Mouse (Mus musculus): Measurements from ENCODE around the gene Pou3f3.

Pou3f3 gene

GRCm38 (mm10) chr1:42694665-42695577, 647 bp upstream of the Pou3f3 start:
- DNase-seq (ENCODE audit: low read depth): no peak

GRCm38 (mm10) chr1:42696371-42697031, 933 bp downstream of the Pou3f3 start:
- no peak for DNase-seq (ENCODE audit: low read depth)

- no peak for DNase-seq (ENCODE audit: low read depth)
These were observed 1.8 kb downstream of the Pou3f3 start for GRCm38 (mm10) chr1:42697321-42697755.

DNA sequence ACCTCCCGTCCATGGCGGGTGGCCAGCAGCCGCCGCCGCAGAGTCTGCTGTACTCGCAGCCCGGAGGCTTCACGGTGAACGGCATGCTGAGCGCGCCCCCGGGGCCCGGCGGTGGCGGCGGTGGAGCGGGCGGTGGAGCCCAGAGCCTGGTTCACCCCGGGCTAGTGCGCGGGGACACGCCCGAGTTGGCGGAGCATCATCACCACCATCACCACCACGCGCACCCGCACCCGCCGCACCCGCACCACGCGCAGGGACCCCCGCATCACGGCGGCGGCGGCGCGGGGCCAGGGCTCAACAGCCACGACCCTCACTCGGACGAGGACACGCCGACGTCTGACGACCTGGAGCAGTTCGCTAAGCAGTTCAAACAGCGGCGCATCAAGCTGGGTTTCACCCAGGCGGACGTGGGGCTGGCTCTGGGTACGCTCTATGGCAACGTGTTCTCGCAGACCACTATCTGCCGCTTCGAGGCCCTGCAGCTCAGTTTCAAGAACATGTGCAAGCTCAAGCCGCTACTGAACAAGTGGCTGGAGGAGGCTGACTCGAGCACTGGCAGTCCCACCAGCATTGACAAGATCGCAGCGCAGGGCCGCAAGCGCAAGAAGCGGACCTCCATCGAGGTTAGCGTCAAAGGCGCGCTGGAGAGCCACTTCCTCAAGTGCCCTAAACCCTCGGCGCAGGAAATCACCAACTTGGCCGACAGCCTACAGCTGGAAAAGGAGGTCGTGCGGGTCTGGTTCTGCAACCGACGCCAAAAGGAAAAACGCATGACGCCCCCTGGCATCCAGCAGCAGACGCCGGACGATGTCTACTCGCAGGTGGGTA, 2.4 kb downstream of the Pou3f3 start:
- DNase-seq (ENCODE audit: low read depth): no peak

DNA sequence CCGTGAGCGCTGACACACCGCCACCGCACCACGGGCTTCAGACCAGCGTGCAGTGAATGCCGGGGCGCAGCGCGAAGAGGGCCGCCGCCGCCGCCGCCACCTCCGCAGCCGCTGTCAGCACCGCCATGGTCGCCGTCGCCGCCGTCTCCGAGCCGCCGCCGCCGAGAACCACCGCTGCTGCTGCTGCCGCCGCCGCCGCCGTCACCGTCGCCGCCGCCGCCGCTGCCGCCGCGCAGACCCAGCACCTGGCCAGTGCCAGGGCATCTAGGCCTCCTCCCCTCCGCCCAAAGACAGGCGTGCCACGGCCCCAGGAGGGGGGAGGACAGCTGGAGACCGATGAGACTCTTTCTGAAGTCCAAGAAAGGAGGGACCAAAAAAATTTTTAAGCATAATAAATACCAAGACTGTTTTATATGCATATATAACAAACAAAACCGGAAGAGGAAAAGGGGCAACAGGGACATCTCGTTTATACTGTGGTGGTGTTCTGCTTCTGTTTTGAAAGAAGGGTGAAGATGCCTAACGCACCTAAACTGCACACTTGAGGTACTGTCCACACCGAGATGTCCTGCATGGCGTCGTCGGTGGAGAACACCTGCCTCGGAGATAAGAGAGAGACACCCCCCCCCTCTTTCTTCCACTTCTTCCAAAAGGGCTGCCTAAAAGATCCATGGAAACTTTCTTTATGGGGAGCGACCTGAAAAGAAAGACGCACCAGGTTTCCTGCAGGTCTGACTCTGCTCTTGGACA, 3.2 kb downstream of the Pou3f3 start:
- DNase-seq (ENCODE audit: low read depth): no peak

GRCm38 (mm10) chr1:42699471-42699871, 3.9 kb downstream of the Pou3f3 start:
- no peak for DNase-seq (ENCODE audit: low read depth)

- no peak for DNase-seq (ENCODE audit: low read depth)
These were observed 4.6 kb downstream of the Pou3f3 start for GRCm38 (mm10) chr1:42700171-42700570.

GRCm38 (mm10) chr1:42700815-42701214, 5.2 kb downstream of the Pou3f3 start:
- DNase-seq (ENCODE audit: low read depth): no peak

DNA sequence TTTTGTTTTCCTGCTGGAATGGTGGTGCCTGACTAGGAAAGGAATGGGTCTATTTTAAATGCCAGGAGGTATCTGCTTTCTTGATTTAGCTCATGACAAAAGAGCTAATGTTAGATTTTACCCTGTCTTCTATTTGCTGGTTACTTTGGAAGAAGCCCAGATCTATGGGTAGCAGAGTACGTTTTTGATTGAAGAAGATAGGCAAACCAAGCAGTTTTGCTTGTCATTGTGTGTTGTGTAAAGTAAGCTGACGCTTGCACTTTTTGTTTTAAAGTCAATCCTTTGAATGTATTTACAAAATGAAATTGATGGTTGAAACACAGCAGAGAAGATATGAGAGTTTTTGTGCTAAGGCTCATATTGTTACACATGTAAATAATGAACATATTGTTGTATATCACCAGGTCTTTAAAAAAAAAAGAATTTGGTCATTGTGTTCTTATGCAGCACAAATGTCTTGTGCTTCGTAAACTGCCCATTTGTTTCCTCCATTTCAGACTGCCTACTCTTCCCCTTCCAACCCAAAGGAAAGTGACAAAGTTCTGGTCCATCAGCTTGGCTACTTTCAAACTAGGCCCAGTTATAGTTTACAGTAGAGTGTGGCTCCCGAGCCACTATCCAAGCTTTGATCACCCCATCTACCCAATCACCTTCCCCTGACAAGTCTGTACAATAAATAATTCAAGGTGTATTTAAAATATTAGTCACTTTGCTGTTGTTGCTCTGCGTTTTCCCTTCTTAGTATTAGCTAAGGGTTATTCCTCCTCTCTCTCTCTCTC, 6.5 kb downstream of the Pou3f3 start:
- no peak for DNase-seq (ENCODE audit: low read depth)

DNA sequence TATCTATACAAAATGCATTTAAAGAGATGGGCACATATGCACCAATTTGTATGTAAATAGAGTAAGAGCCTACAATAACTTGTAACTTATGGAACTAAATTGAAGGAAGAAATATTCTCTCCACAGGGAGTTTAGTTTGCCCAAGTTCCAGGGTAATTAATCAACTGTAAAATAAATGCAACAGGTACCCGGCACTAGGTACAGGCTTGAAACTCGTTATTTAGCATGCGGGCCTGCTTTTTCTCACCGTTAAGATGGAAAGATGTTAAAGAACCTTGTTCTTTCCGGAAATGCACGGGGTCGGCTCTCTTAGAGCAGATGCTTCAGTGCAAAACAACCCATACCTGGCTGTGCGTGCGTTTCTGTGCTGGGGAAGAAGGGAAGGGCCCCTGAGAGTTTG, 7.4 kb downstream of the Pou3f3 start:
- no peak for DNase-seq (ENCODE audit: low read depth)

DNA sequence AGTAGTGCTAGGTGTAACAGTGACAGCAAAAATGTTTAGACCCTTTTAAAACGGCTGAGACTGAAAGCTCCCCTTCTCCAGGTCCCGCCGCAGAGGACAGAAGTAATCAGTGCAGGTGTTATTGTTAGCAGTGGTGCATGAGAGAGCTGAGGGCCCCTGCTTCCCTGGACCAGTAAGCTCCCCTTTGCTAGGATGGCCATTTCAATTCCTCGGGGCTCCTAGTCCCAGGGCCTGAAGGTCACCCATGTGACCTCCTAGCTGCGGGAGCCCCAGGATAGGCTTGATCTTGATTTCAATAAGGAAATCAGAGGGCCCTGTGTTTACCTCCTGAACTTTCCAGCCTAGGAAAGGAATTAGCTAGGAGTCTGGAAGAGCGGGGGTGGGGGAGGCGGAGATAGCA, 7.9 kb downstream of the Pou3f3 start:
- no peak for DNase-seq (ENCODE audit: low read depth)

DNA sequence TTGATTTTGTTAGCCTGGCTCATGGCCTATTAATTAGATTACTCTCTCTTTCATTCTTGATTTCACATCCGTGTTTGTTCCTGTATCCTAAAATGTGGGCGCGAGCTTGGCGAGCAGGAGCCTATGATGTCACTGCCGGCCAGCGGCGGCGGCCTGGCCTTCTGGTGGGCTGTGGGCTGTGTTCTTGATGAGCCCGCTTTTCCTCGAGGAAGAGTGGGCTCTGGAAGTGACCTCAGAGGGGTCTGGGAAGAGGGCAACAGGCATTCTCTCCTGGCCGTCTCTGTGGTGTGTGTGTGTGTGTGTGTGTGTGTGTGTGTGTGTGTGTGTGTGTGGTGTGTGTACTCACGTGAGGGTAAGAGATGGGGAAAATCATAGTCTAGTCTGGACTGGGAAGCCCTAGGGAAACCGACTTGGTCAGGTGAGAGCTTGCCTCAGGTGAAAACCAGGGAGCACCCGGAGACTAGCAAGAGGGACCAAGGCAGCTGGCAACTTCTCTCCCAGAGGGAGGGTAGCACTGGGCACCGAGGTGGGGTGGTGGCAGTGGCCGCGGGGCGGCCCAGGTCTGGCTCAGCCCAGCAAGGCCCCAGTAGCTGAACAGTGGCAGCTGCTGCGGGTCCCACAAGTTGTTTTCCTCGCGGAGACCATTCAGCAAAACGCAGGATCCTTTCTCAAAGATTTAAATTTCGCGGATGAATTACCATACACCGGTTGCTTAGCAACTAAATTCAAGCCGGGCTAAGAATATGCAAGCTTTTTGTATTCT, 8.5 kb downstream of the Pou3f3 start:
- no peak for DNase-seq (ENCODE audit: low read depth)

GRCm38 (mm10) chr1:42704981-42705810, 9.6 kb downstream of the Pou3f3 start:
- DNase-seq (ENCODE audit: low read depth): no peak

DNA sequence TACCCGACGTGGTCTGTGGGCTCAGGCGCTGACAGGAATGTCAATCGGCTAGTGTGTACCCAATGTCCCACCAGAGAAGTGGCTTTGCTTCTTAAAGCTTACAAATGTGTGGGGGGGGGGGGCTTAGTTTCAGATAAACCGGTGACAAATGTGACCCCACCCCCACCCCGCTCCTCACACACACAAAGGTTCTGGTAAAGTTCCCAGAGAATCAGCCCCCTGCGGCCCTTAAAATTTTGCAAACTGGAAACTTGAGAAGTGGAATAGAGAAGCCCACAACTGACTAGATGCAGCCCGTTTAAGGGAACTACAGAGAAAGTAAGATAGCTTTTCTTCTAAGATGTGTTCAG, 10.2 kb downstream of the Pou3f3 start:
- no peak for DNase-seq (ENCODE audit: low read depth)

- DNase-seq (ENCODE audit: low read depth): no peak
These were observed 11.6 kb downstream of the Pou3f3 start for GRCm38 (mm10) chr1:42707196-42707595.

DNA sequence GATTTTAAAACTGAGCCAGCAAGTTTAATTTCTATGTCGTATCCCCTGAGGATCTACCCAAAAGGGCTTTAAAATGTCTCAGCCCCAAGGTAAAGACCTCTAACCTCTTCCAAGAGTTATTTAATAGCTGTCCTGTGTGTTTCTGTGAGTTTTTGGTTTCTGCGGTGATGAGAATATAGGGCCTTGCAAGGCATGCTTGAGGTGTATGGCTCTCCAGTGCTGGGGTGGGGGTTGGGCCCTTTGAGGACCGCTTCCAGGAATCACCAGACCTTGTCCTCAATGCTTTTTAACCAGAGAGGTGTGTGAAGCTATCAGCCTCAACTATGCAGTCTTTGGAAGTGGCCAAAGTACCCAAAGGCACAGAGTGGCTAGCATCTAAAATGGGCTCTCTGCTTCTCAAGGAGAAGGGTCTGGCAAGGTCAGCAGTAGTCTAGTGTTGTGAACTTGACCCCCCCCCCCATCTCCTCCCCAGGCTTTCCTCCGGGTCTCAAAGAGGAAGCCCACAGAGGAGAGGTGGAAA, 12.1 kb downstream of the Pou3f3 start:
- DNase-seq (ENCODE audit: low read depth): no peak

- no peak for DNase-seq (ENCODE audit: low read depth)
These were observed 13.5 kb downstream of the Pou3f3 start for GRCm38 (mm10) chr1:42709024-42709423.

DNA sequence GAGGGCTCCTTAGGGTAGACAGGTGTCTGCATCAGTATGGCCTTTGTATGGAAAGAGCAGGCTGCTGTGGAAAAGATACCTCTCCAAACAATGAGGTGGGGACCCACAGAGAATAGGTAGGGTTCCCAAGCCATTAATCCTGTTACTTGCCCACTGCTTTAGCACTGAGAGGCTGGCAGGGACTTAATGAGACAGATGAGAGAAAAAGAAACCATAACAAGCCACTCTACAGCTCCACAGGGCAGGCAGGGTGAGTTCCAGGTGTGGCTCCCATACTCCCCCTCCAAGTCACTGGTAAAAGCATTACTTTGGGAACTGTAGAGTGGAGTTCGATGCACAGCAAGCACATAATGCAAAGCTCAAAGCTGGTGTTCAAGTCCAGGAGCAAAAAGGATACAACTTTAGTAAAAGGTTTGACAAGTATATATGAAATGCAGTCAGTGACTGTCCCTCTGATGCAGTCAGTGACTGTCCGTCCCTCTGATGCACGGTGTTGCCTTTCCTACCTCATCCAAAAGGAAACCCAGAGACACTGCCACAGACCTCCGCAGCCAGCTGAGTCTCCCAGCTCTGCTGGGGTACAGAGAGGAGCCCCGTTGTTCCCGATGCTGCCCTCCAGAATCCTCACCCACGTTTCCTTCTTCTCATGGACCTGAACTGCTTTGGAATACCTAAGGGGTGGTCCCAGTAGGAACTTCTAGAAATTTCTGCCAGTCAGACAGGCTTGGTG, 14.0 kb downstream of the Pou3f3 start:
- no peak for DNase-seq (ENCODE audit: low read depth)

All from fibroblast of lung, adult 2 months (primary cell).